Mouse (Mus musculus): ENCODE data around the gene Lingo2. TPM values are rescaled to one million over a fixed set of nuclear protein-coding genes. Genes with fewer than 3 reads are reported as not detected.

Lingo2 gene
- 28.0 and 31.2 TPM in 2 replicates for polyA plus RNA-seq (2015; fragmentation: Nextera tagmentation; extraction: Ambion mirVana)

- H3K27ac ChIP-seq (replicated peaks): peak within 1 kb of the TSS; percentile 44
- under 1% methylated on average over 61 of the region's 61 CpGs for WGBS
- ATAC-seq (replicated peaks): peak; percentile 55
- H3K4me2 ChIP-seq (replicated peaks): peak within 1 kb of the TSS; percentile 99
- H3K27me3 ChIP-seq: peaks cover 25% of the 10 kb centered on the region
- peak within 1 kb of the TSS; percentile 73 for H3K4me3 ChIP-seq
- peak within 1 kb of the TSS; percentile 59 for H3K9ac ChIP-seq (replicated peaks)
- peaks cover 29% of the 10 kb centered on the region for H3K4me1 ChIP-seq
- H3K36me3 ChIP-seq: no peaks in the 10 kb centered on the region
- H3K9me3 ChIP-seq: no peaks in the 10 kb centered on the region
These were observed at the start of gene Lingo2 for GRCm38 (mm10) chr4:36951150-36951954. Gene Lingo2, minus strand, starts transcription at chr4:36951747.

DNA sequence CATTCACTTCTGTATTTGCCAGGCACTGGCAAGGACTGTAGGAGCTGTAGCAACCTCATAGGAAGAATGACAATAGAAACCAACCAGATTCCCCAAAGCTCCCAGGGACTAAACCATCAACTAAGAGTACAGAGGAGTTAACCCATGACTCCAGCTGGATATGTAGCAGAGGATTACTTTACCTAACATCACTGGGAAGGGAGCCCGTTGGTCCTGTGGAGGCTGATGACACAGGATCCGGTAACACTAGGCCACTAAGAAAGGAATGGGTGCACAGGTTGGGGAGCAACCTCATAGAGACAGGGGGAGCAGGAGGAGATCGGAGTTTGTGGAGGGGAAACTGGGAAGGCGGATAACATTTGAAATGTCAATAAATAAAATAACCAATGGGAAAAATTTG, 21.8 kb upstream of the Lingo2 start:
- Histone ChIP-seq H3K27ac (replicated peaks) (no peak overlapping the region), H3K9ac (replicated peaks) (no peak overlapping the region), H3K27me3 (no peaks in the 10 kb centered on the region), H3K4me2 (replicated peaks) (no peak overlapping the region), H3K9me3 (no peaks in the 10 kb centered on the region), H3K4me3 (no peak overlapping the region), H3K36me3 (no peaks in the 10 kb centered on the region), H3K4me1 (no peaks in the 10 kb centered on the region)
- 86% methylated on average over 4 of the region's 4 CpGs for WGBS
- no peak for ATAC-seq (replicated peaks)

GRCm38 (mm10) chr4:36952431-36953429, 1.2 kb upstream of the Lingo2 start:
- 0 out of 2 replicates have a peak overlapping the region, but pooled peaks have one; percentile 13 for H3K9ac ChIP-seq (replicated peaks)

GRCm38 (mm10) chr4:36951955-36952215, 338 bp upstream of the Lingo2 start:
- H3K4me2 ChIP-seq (replicated peaks): peak overlapping the region; percentile 99
- H3K27ac ChIP-seq (replicated peaks): no peak overlapping the region
- H3K4me1 ChIP-seq: peaks cover 29% of the 10 kb centered on the region
- ATAC-seq (replicated peaks): no peak
- H3K4me3 ChIP-seq: peak overlapping the region; percentile 73
- H3K9me3 ChIP-seq: no peaks in the 10 kb centered on the region
- no peaks in the 10 kb centered on the region for H3K36me3 ChIP-seq
- 0% methylated on average over 7 of the region's 7 CpGs for WGBS
- H3K27me3 ChIP-seq: peaks cover 25% of the 10 kb centered on the region
- H3K9ac ChIP-seq (replicated peaks): peak overlapping the region; percentile 59

More at GRCm38 (mm10) chr4:36952431-36953429, 1.2 kb upstream of the Lingo2 start:
- peaks cover 25% of the 10 kb centered on the region for H3K27me3 ChIP-seq
- peak overlapping the region; percentile 73 for H3K4me3 ChIP-seq
- H3K27ac ChIP-seq (replicated peaks): no peak overlapping the region
- no peak for ATAC-seq (replicated peaks)
- H3K9me3 ChIP-seq: no peaks in the 10 kb centered on the region
- H3K4me2 ChIP-seq (replicated peaks): peak overlapping the region; percentile 99
- 4% methylated on average over 20 of the region's 20 CpGs for WGBS
- H3K36me3 ChIP-seq: no peaks in the 10 kb centered on the region
- peaks cover 29% of the 10 kb centered on the region for H3K4me1 ChIP-seq

GRCm38 (mm10) chr4:36950790-36951149, 777 bp downstream of the Lingo2 start:
- ATAC-seq (replicated peaks): peak; percentile 59
- under 1% methylated on average over 11 of the region's 11 CpGs for WGBS
- Histone ChIP-seq H3K4me1 (peaks cover 29% of the 10 kb centered on the region), H3K4me3 (peak overlapping the region; percentile 73), H3K9ac (replicated peaks) (peak overlapping the region; percentile 59), H3K9me3 (no peaks in the 10 kb centered on the region), H3K4me2 (replicated peaks) (peak overlapping the region; percentile 99), H3K36me3 (no peaks in the 10 kb centered on the region), H3K27ac (replicated peaks) (peak overlapping the region; percentile 44; the same call in 1 of the 2 replicates), H3K27me3 (peaks cover 25% of the 10 kb centered on the region)

DNA sequence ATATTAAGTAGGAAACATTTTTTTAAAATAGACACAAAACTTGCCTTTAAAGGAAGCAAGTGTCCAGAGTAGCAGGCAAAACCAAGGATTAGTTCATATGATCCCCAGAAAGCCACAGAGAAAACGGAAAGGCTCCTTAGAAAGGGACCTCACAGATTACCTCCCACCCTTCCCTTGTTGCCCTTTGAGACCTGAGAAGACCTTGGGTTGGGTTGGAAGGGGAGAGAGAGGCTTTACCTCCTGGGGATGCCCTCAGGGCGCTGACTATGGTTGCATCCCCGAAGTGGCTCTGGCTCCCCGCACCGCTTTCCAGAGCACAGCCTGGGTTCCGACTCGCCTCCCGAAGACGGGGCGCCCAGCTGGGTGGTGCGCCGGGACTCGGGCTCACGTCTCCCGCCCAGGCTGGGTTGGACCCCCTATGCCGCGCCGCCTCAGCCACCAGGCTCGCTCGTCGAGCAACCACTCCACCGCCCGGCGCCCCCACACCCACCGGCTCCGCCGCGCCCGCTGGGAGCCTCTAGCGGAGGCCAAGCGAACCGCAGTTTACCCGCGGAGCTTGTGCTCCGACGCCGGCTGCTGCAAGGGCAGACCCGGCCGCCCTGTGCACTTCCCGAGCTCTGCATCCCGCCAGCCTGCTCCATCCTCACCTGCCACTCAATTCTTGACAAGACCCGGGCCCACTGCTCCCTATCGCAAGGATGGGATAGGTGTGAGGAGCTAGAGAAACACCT, 1.4 kb downstream of the Lingo2 start:
- H3K36me3 ChIP-seq: no peaks in the 10 kb centered on the region
- peak overlapping the region; percentile 59 for H3K9ac ChIP-seq (replicated peaks)
- H3K4me2 ChIP-seq (replicated peaks): peak overlapping the region; percentile 99
- peak overlapping the region; percentile 3; the same call in 1 of the 2 replicates for H3K27ac ChIP-seq (replicated peaks)
- H3K4me3 ChIP-seq: peak overlapping the region; percentile 73
- peaks cover 25% of the 10 kb centered on the region for H3K27me3 ChIP-seq
- H3K4me1 ChIP-seq: peaks cover 29% of the 10 kb centered on the region
- ATAC-seq (replicated peaks): peak; percentile 94
- 1% methylated on average over 43 of the region's 43 CpGs for WGBS
- H3K9me3 ChIP-seq: no peaks in the 10 kb centered on the region

DNA sequence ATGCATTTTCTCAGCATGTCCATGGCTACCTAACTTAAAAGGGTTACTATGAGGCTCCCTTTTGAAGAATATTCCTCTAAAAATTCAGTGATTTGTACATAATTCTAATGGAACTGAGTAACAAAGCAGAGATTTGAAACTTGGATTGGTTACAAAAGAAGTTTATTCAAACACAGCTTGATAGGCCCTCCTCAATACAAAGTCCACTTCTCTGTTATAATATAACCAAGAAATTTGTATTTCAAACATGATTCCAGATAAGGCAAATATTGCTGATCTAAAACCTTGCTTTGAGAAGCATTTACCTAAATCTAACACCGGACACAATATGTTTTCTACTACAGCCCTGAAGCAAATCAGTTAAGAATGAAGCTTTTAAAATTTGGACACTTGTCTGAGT, 60.7 kb downstream of the Lingo2 start:
- H3K9me3 ChIP-seq: no peaks in the 10 kb centered on the region
- ATAC-seq (replicated peaks): no peak

DNA sequence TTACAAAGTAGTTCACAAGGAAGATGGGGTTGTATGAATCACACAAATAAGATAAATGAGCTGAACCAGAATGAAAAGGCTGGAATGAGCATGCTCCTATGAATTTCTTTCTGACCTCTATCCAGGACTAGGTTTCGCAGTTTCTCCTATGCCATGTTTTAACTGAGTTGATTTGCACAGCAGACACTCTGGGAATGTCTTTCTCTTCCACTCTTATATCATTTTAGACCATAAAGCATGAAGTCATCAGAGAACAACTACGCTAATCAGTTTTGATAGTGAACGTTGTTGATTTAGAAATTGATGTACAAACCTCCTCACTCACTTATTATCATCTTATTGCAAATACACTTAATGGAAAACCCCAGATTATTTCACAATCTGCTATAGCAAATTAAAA, 61.2 kb downstream of the Lingo2 start:
- no peaks in the 10 kb centered on the region for H3K27me3 ChIP-seq
- no peaks in the 10 kb centered on the region for H3K9me3 ChIP-seq
- H3K36me3 ChIP-seq: no peaks in the 10 kb centered on the region
- H3K9ac ChIP-seq (replicated peaks): no peak overlapping the region
- no peak overlapping the region for H3K4me2 ChIP-seq (replicated peaks)
- H3K4me1 ChIP-seq: no peaks in the 10 kb centered on the region
- H3K27ac ChIP-seq (replicated peaks): no peak overlapping the region
- no peak overlapping the region for H3K4me3 ChIP-seq
- ATAC-seq (replicated peaks): no peak
- WGBS: 89% methylated on average over 3 of the region's 3 CpGs

More for the DNA sequence above, 60.7 kb downstream of the Lingo2 start:
- no peaks in the 10 kb centered on the region for H3K36me3 ChIP-seq
- H3K27ac ChIP-seq (replicated peaks): no peak overlapping the region
- no peak overlapping the region for H3K4me2 ChIP-seq (replicated peaks)
- WGBS: 82% methylated on average over 1 of the region's 1 CpGs
- H3K27me3 ChIP-seq: no peaks in the 10 kb centered on the region
- H3K9ac ChIP-seq (replicated peaks): no peak overlapping the region
- H3K4me3 ChIP-seq: no peak overlapping the region
- H3K4me1 ChIP-seq: no peaks in the 10 kb centered on the region

DNA sequence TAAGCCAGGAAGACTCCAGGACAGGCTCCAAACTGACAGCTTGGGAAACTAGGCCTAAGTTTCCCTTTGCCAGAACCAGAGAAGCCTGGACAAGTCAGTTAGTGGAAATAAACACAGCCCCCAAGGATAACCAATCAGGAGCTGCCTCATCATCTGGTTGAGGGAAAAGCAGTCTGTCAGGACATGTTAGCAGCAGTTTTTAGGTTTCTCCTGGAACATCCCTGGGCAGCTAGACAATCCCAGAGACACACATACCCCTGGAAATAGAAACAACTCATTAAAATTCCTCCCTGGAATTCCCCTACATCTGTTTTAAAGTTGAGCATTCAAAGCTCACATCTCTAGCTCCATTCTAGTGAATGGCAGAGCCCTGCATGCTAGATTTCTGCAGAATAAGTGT, 76.8 kb downstream of the Lingo2 start:
- Histone ChIP-seq H3K36me3 (no peaks in the 10 kb centered on the region), H3K27ac (replicated peaks) (no peak overlapping the region), H3K4me2 (replicated peaks) (no peak overlapping the region), H3K9me3 (no peaks in the 10 kb centered on the region), H3K4me1 (no peaks in the 10 kb centered on the region), H3K4me3 (no peak overlapping the region), H3K9ac (replicated peaks) (no peak overlapping the region), H3K27me3 (no peaks in the 10 kb centered on the region)
- no peak for ATAC-seq (replicated peaks)

GRCm38 (mm10) chr4:36824982-36825381, 126.6 kb downstream of the Lingo2 start:
- Histone ChIP-seq H3K4me3 (no peak overlapping the region), H3K9ac (replicated peaks) (no peak overlapping the region), H3K4me1 (no peaks in the 10 kb centered on the region), H3K27ac (replicated peaks) (no peak overlapping the region), H3K4me2 (replicated peaks) (no peak overlapping the region), H3K27me3 (no peaks in the 10 kb centered on the region), H3K9me3 (no peaks in the 10 kb centered on the region), H3K36me3 (no peaks in the 10 kb centered on the region)
- ATAC-seq (replicated peaks): no peak

GRCm38 (mm10) chr4:36821914-36822313, 129.6 kb downstream of the Lingo2 start:
- H3K27ac ChIP-seq (replicated peaks): no peak overlapping the region
- H3K9me3 ChIP-seq: no peaks in the 10 kb centered on the region
- no peak overlapping the region for H3K9ac ChIP-seq (replicated peaks)
- H3K4me2 ChIP-seq (replicated peaks): no peak overlapping the region
- no peaks in the 10 kb centered on the region for H3K27me3 ChIP-seq
- no peak overlapping the region for H3K4me3 ChIP-seq
- no peak for ATAC-seq (replicated peaks)
- no peaks in the 10 kb centered on the region for H3K4me1 ChIP-seq
- no peaks in the 10 kb centered on the region for H3K36me3 ChIP-seq

DNA sequence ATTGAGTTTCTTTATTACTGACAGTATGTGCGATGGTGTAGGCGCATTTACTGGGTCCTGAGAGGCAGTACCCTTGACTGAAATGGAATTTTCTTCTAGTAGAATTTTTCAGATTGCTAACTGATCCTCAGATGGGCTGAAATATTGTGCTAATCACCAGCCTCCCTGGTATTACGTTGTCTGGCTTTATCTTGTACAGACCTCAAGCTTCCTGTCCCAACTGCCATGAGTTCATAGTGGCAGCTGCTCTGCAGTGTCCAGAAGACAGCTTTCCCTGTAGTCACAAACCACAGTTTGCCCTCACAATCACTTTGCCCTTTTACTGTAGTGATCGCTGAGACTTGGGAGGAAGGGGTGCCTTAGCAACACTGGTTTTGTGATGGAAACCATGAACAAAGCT, 176.5 kb downstream of the Lingo2 start:
- Histone ChIP-seq H3K9ac (replicated peaks) (no peak overlapping the region), H3K36me3 (no peaks in the 10 kb centered on the region), H3K27ac (replicated peaks) (no peak overlapping the region), H3K9me3 (no peaks in the 10 kb centered on the region), H3K4me3 (no peak overlapping the region), H3K4me2 (replicated peaks) (no peak overlapping the region), H3K27me3 (no peaks in the 10 kb centered on the region), H3K4me1 (no peaks in the 10 kb centered on the region)
- ATAC-seq (replicated peaks): no peak
- whole genome bisulfite sequencing: 90% methylated on average over 4 of the region's 4 CpGs
